Mouse (Mus musculus): Measurements from ENCODE around the gene Kcnab2. TPM values are rescaled to one million over a fixed set of nuclear protein-coding genes. Genes with fewer than 3 reads are reported as not detected.
A peak's percentile ranks its signal among the peaks of the same experiment; 100 is the strongest.

The Kcnab2 gene
- polyA plus RNA-seq, 1 experiment, result 14.6 TPM

- Histone ChIP-seq H3K36me3 (ENCODE audit: control insufficient read depth, insufficient read depth) (no peaks in the 10 kb centered on the region), H3K79me2 (ENCODE audit: control insufficient read depth, insufficient read depth) (no peaks in the 10 kb centered on the region), H3K4me3 (no peak overlapping the region), H3ac (ENCODE audit: control insufficient read depth, insufficient read length) (no peak overlapping the region), H3K27me3 (ENCODE audit: control insufficient read depth, insufficient read depth, insufficient read length) (peaks cover 17% of the 10 kb centered on the region), H3K4me2 (ENCODE audit: low read depth) (no peak overlapping the region)
- TF ChIP-seq MYOG (IDR thresholded peaks at IDR 0.05; ENCODE audit: control insufficient read depth in 1 of 3, insufficient read depth in 1 of 3, insufficient read length in 2 of 3, low read depth in 2 of 3) (no peak), POLR2A (IDR thresholded peaks at IDR 0.05; ENCODE audit: insufficient read length, low read depth) (no peak), TCF3 (IDR thresholded peaks at IDR 0.05; ENCODE audit: insufficient read length, low read depth) (no peak), USF1 (IDR thresholded peaks at IDR 0.05; ENCODE audit: low read depth) (no peak), TCF12 (IDR thresholded peaks at IDR 0.05; ENCODE audit: insufficient read depth, poor library complexity, severe bottlenecking) (no peak), POLR2AphosphoS2 (IDR thresholded peaks at IDR 0.05; ENCODE audit: insufficient read length, low read depth) (no peak), E2F4 (IDR thresholded peaks at IDR 0.05; ENCODE audit: insufficient read depth) (no peak), REST (IDR thresholded peaks at IDR 0.05; ENCODE audit: insufficient read depth, insufficient read length) (no peak), MYOD1 (IDR thresholded peaks at IDR 0.05; ENCODE audit: control insufficient read depth in 1 of 3, insufficient read length in 2 of 3, low read depth in 2 of 3) (no peak), MAX (IDR thresholded peaks at IDR 0.05; ENCODE audit: low read depth) (no peak), SRF (IDR thresholded peaks at IDR 0.05; ENCODE audit: control insufficient read depth, insufficient read length, low read depth) (no peak), CEBPB (IDR thresholded peaks at IDR 0.05; ENCODE audit: insufficient read depth, poor library complexity, severe bottlenecking) (no peak)
Measured at GRCm38 (mm10) chr4:152440882-152441281, 36.8 kb downstream of the Kcnab2 start.

- H3K4me3 ChIP-seq, result no peak overlapping the region
- no peaks in the 10 kb centered on the region for H3K36me3 ChIP-seq (ENCODE audit: control insufficient read depth, insufficient read depth)
- H3K79me2 ChIP-seq (ENCODE audit: control insufficient read depth, insufficient read depth), result no peaks in the 10 kb centered on the region
- H3K27me3 ChIP-seq (ENCODE audit: control insufficient read depth, insufficient read depth, insufficient read length), result peaks cover 33% of the 10 kb centered on the region
- no peak overlapping the region for H3ac ChIP-seq (ENCODE audit: control insufficient read depth, insufficient read length)
- TF ChIP-seq MAX (IDR thresholded peaks at IDR 0.05; ENCODE audit: low read depth), result no peak
- TF ChIP-seq MYOG (IDR thresholded peaks at IDR 0.05; ENCODE audit: control insufficient read depth in 1 of 3, insufficient read depth in 1 of 3, insufficient read length in 2 of 3, low read depth in 2 of 3), result no peak
- TF ChIP-seq TCF12 (IDR thresholded peaks at IDR 0.05; ENCODE audit: insufficient read depth, poor library complexity, severe bottlenecking), result no peak
- no peak for TF ChIP-seq POLR2A (IDR thresholded peaks at IDR 0.05; ENCODE audit: insufficient read length, low read depth)
- H3K4me2 ChIP-seq (ENCODE audit: low read depth), result peak overlapping the region; percentile 82
Measured at GRCm38 (mm10) chr4:152435255-152435654, 42.4 kb downstream of the Kcnab2 start.

- H3ac ChIP-seq (ENCODE audit: control insufficient read depth, insufficient read length), result no peak overlapping the region
- H3K27me3 ChIP-seq (ENCODE audit: control insufficient read depth, insufficient read depth, insufficient read length), result peaks cover 37% of the 10 kb centered on the region
- H3K4me3 ChIP-seq, result no peak overlapping the region
- H3K4me2 ChIP-seq (ENCODE audit: low read depth), result peak overlapping the region; percentile 82
- TF ChIP-seq MYOG (IDR thresholded peaks at IDR 0.05; ENCODE audit: control insufficient read depth in 1 of 3, insufficient read depth in 1 of 3, insufficient read length in 2 of 3, low read depth in 2 of 3) (no peak), TCF3 (IDR thresholded peaks at IDR 0.05; ENCODE audit: insufficient read length, low read depth) (no peak), TCF12 (IDR thresholded peaks at IDR 0.05; ENCODE audit: insufficient read depth, poor library complexity, severe bottlenecking) (no peak), E2F4 (IDR thresholded peaks at IDR 0.05; ENCODE audit: insufficient read depth) (no peak), POLR2AphosphoS2 (IDR thresholded peaks at IDR 0.05; ENCODE audit: insufficient read length, low read depth) (no peak), CEBPB (IDR thresholded peaks at IDR 0.05; ENCODE audit: insufficient read depth, poor library complexity, severe bottlenecking) (no peak), MYOD1 (IDR thresholded peaks at IDR 0.05; ENCODE audit: control insufficient read depth in 1 of 3, insufficient read length in 2 of 3, low read depth in 2 of 3) (no peak), USF1 (IDR thresholded peaks at IDR 0.05; ENCODE audit: low read depth) (no peak), REST (IDR thresholded peaks at IDR 0.05; ENCODE audit: insufficient read depth, insufficient read length) (no peak), MAX (IDR thresholded peaks at IDR 0.05; ENCODE audit: low read depth) (no peak), SRF (IDR thresholded peaks at IDR 0.05; ENCODE audit: control insufficient read depth, insufficient read length, low read depth) (no peak), POLR2A (IDR thresholded peaks at IDR 0.05; ENCODE audit: insufficient read length, low read depth) (no peak)
- no peaks in the 10 kb centered on the region for H3K79me2 ChIP-seq (ENCODE audit: control insufficient read depth, insufficient read depth)
- no peaks in the 10 kb centered on the region for H3K36me3 ChIP-seq (ENCODE audit: control insufficient read depth, insufficient read depth)
Measured at GRCm38 (mm10) chr4:152434836-152435235, 42.8 kb downstream of the Kcnab2 start.

GRCm38 (mm10) chr4:152432308-152432707 lies 45.4 kb downstream of the Kcnab2 start:
- Histone ChIP-seq H3K4me3 (no peak overlapping the region), H3K27me3 (ENCODE audit: control insufficient read depth, insufficient read depth, insufficient read length) (peaks cover 24% of the 10 kb centered on the region), H3K4me2 (ENCODE audit: low read depth) (no peak overlapping the region), H3ac (ENCODE audit: control insufficient read depth, insufficient read length) (no peak overlapping the region), H3K79me2 (ENCODE audit: control insufficient read depth, insufficient read depth) (no peaks in the 10 kb centered on the region), H3K36me3 (ENCODE audit: control insufficient read depth, insufficient read depth) (no peaks in the 10 kb centered on the region)
- no peak for TF ChIP-seq REST (IDR thresholded peaks at IDR 0.05; ENCODE audit: insufficient read depth, insufficient read length)
- no peak for TF ChIP-seq POLR2AphosphoS2 (IDR thresholded peaks at IDR 0.05; ENCODE audit: insufficient read length, low read depth)
- TF ChIP-seq CEBPB (IDR thresholded peaks at IDR 0.05; ENCODE audit: insufficient read depth, poor library complexity, severe bottlenecking), result no peak
- TF ChIP-seq TCF3 (IDR thresholded peaks at IDR 0.05; ENCODE audit: insufficient read length, low read depth), result no peak
- no peak for TF ChIP-seq POLR2A (IDR thresholded peaks at IDR 0.05; ENCODE audit: insufficient read length, low read depth)
- TF ChIP-seq MYOD1 (IDR thresholded peaks at IDR 0.05; ENCODE audit: control insufficient read depth in 1 of 3, insufficient read length in 2 of 3, low read depth in 2 of 3), result no peak
- no peak for TF ChIP-seq TCF12 (IDR thresholded peaks at IDR 0.05; ENCODE audit: insufficient read depth, poor library complexity, severe bottlenecking)
- TF ChIP-seq MYOG (IDR thresholded peaks at IDR 0.05; ENCODE audit: control insufficient read depth in 1 of 3, insufficient read depth in 1 of 3, insufficient read length in 2 of 3, low read depth in 2 of 3), result no peak
- TF ChIP-seq E2F4 (IDR thresholded peaks at IDR 0.05; ENCODE audit: insufficient read depth), result no peak
- no peak for TF ChIP-seq SRF (IDR thresholded peaks at IDR 0.05; ENCODE audit: control insufficient read depth, insufficient read length, low read depth)
- TF ChIP-seq MAX (IDR thresholded peaks at IDR 0.05; ENCODE audit: low read depth), result no peak
- no peak for TF ChIP-seq USF1 (IDR thresholded peaks at IDR 0.05; ENCODE audit: low read depth)

GRCm38 (mm10) chr4:152428259-152428658 lies 49.4 kb downstream of the Kcnab2 start:
- TF ChIP-seq CEBPB (IDR thresholded peaks at IDR 0.05; ENCODE audit: insufficient read depth, poor library complexity, severe bottlenecking), result no peak
- no peak for TF ChIP-seq SRF (IDR thresholded peaks at IDR 0.05; ENCODE audit: control insufficient read depth, insufficient read length, low read depth)
- TF ChIP-seq POLR2AphosphoS2 (IDR thresholded peaks at IDR 0.05; ENCODE audit: insufficient read length, low read depth), result no peak
- TF ChIP-seq USF1 (IDR thresholded peaks at IDR 0.05; ENCODE audit: low read depth), result no peak
- TF ChIP-seq E2F4 (IDR thresholded peaks at IDR 0.05; ENCODE audit: insufficient read depth), result no peak
- no peak for TF ChIP-seq POLR2A (IDR thresholded peaks at IDR 0.05; ENCODE audit: insufficient read length, low read depth)
- no peak for TF ChIP-seq MYOD1 (IDR thresholded peaks at IDR 0.05; ENCODE audit: control insufficient read depth in 1 of 3, insufficient read length in 2 of 3, low read depth in 2 of 3)
- no peak for TF ChIP-seq MAX (IDR thresholded peaks at IDR 0.05; ENCODE audit: low read depth)
- no peak for TF ChIP-seq TCF3 (IDR thresholded peaks at IDR 0.05; ENCODE audit: insufficient read length, low read depth)
- TF ChIP-seq TCF12 (IDR thresholded peaks at IDR 0.05; ENCODE audit: insufficient read depth, poor library complexity, severe bottlenecking), result no peak
- peaks cover 25% of the 10 kb centered on the region for H3K27me3 ChIP-seq (ENCODE audit: control insufficient read depth, insufficient read depth, insufficient read length)
- no peak overlapping the region for H3K4me2 ChIP-seq (ENCODE audit: low read depth)
- no peak overlapping the region for H3K4me3 ChIP-seq
- H3K36me3 ChIP-seq (ENCODE audit: control insufficient read depth, insufficient read depth), result no peaks in the 10 kb centered on the region
- no peaks in the 10 kb centered on the region for H3K79me2 ChIP-seq (ENCODE audit: control insufficient read depth, insufficient read depth)
- H3ac ChIP-seq (ENCODE audit: control insufficient read depth, insufficient read length), result no peak overlapping the region
